Mouse (Mus musculus) limb, embryonic 14.5 days (tissue): ENCODE results near the gene Rap1gap. TPM values are rescaled to one million over a fixed set of nuclear protein-coding genes. Genes with fewer than 3 reads are reported as not detected.

ENCODE experiments used
- ATAC-seq: fragments of 200-750 bp; cut with Nextera tagmentation; 2 replicates; pipeline ENCODE4 v1.8.0; 2017; ENCODE audit warnings: low read depth, moderate number of reproducible peaks, moderate TSS enrichment; ENCODE audit not compliant: low FRiP score
- DNase-seq: peaks from one replicate; pipeline ENCODE4 v3.0.0-alpha.2; 2015; ENCODE audit warnings: low spot score
- H3K27ac ChIP-seq: fragments of 300-500 bp; sonication (generic); replicated peaks from 2 replicates; pipeline ENCODE4 v1.5.1; 2014; ENCODE audit warnings: low read depth, mild to moderate bottlenecking, low read length, moderate library complexity, mixed read lengths
- H3K27me3 ChIP-seq: fragments of 300-500 bp; sonication (generic); 2 replicates; pipeline ENCODE4 v1.6.1; 2014; ENCODE audit warnings: low read length, mixed read lengths; ENCODE audit not compliant: control insufficient read depth, insufficient read depth
- H3K36me3 ChIP-seq: fragments of 300-500 bp; sonication (generic); 2 replicates; pipeline ENCODE4 v1.6.1; 2014; ENCODE audit warnings: mild to moderate bottlenecking, low read length, moderate library complexity, mixed read lengths; ENCODE audit not compliant: control insufficient read depth, insufficient read depth
- H3K4me1 ChIP-seq: fragments of 300-500 bp; sonication (generic); 2 replicates; pipeline ENCODE4 v1.6.1; 2014; ENCODE audit warnings: antibody characterized with exemption, low read length, mixed read lengths; ENCODE audit not compliant: control insufficient read depth, insufficient read depth
- H3K4me2 ChIP-seq: fragments of 300-500 bp; sonication (generic); replicated peaks from 2 replicates; pipeline ENCODE4 v1.6.1; 2014; ENCODE audit warnings: low read depth, mild to moderate bottlenecking, low read length, moderate library complexity; ENCODE audit not compliant: severe bottlenecking
- H3K4me3 ChIP-seq: fragments of 300-500 bp; sonication (generic); replicated peaks from 2 replicates; pipeline ENCODE4 v1.5.1; 2014; ENCODE audit warnings: low read length
- H3K9ac ChIP-seq: fragments of 300-500 bp; sonication (generic); 2 replicates; pipeline ENCODE4 v1.6.1; 2014; ENCODE audit warnings: mild to moderate bottlenecking, low read depth, low read length, moderate library complexity; ENCODE audit not compliant: severe bottlenecking
- H3K9me3 ChIP-seq: fragments of 300-500 bp; sonication (generic); 2 replicates; pipeline ENCODE4 v1.6.1; 2016; ENCODE audit warnings: low read length; ENCODE audit not compliant: control insufficient read depth
- POLR2A ChIP-seq: fragments of 200-500 bp; IDR thresholded peaks from 2 replicates; pipeline ENCODE4 v1.8.0; 2012; ENCODE audit warnings: inconsistent platforms, mild to moderate bottlenecking, moderate library complexity, borderline replicate concordance; ENCODE audit not compliant: insufficient read depth, insufficient read length; ENCODE audit errors: extremely low read depth
- WGBS: fragments of 180-500 bp; shearing (Covaris S2); extraction: QIAGEN DNeasy Blood & Tissue Kit; methylation state at CpG from one replicate; pipeline ENCODE4 v1.1.7; 2014; 5-methylcytosine and 5-hydroxymethylcytosine counted together
- polyA plus RNA-seq, 2 experiments: library from polyadenylated mRNA; depleted of rRNA in 1 of 2; stranded (reverse) in 1 of 2; unstranded in 1 of 2; fragments of >200 nt; fragmentation: Nextera tagmentation in 1 of 2; extraction: Ambion mirVana in 1 of 2; gene quantifications; 2 replicates each; pipeline versions ENCODE4 v1.2.1 to v1.2.3; 2012 to 2014

Gene Rap1gap
- polyA plus RNA-seq, 2 experiments: 11.9 to 35.2 TPM

- DNase-seq (no peak), ATAC-seq (no peak)
- Histone ChIP-seq H3K4me1 (peaks cover 18% of the 10 kb centered on the region), H3K36me3 (no peaks in the 10 kb centered on the region), H3K4me2 (peak overlapping the region; percentile 20; the same call in 1 of the 2 replicates), H3K27me3 (peaks cover 13% of the 10 kb centered on the region), H3K9ac (no peak overlapping the region), H3K4me3 (no peak overlapping the region; the same call in 1 of the 2 replicates), H3K9me3 (no peaks in the 10 kb centered on the region), H3K27ac (no peak overlapping the region)
- 43% methylated on average over 25 of the region's 25 CpGs for WGBS
- TF ChIP-seq POLR2A: no peak
Observed at GRCm38 (mm10) chr4:137723527-137723926, 59.0 kb downstream of the Rap1gap start.

DNA sequence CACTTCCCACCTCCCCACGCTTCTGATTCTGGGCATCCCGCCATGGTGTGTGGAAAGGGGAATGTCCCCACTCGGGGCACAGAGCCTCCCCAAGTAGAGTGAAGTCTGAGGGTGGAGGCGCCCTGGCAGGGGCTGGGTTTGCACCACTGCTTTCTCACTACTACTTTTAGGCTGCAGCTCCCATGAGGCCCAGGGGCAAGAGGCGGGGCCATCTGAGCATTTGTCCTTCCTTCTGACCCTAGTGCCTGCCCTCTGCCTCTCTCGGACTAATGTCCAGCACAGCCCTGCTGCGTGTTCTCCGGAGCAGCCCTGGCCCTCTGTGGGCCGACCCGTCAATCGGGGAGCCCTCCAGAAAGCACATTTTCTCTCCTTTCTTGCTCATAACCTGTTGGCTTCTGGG is 59.7 kb downstream of the Rap1gap start:
- no peaks in the 10 kb centered on the region for H3K36me3 ChIP-seq
- no peak for TF ChIP-seq POLR2A
- H3K27me3 ChIP-seq: peaks cover 20% of the 10 kb centered on the region
- DNase-seq (no peak), ATAC-seq (no peak)
- no peak overlapping the region for H3K9ac ChIP-seq
- no peak overlapping the region for H3K4me3 ChIP-seq
- H3K4me1 ChIP-seq: peaks cover 11% of the 10 kb centered on the region
- no peak overlapping the region for H3K4me2 ChIP-seq
- WGBS: 51% methylated on average over 11 of the region's 11 CpGs
- H3K27ac ChIP-seq: no peak overlapping the region
- H3K9me3 ChIP-seq: no peaks in the 10 kb centered on the region

GRCm38 (mm10) chr4:137724766-137725165 is 60.2 kb downstream of the Rap1gap start:
- DNase-seq: no peak
- H3K9ac ChIP-seq: no peak overlapping the region
- H3K27me3 ChIP-seq: peaks cover 25% of the 10 kb centered on the region
- H3K4me2 ChIP-seq: no peak overlapping the region
- H3K4me1 ChIP-seq: 0 out of 2 replicates have a peak, but pooled peaks cover 6% of the 10 kb centered on the region
- ATAC-seq: no peak
- no peak overlapping the region for H3K27ac ChIP-seq
- no peaks in the 10 kb centered on the region for H3K36me3 ChIP-seq
- 50% methylated on average over 8 of the region's 8 CpGs for WGBS
- no peaks in the 10 kb centered on the region for H3K9me3 ChIP-seq
- TF ChIP-seq POLR2A: no peak
- no peak overlapping the region for H3K4me3 ChIP-seq

DNA sequence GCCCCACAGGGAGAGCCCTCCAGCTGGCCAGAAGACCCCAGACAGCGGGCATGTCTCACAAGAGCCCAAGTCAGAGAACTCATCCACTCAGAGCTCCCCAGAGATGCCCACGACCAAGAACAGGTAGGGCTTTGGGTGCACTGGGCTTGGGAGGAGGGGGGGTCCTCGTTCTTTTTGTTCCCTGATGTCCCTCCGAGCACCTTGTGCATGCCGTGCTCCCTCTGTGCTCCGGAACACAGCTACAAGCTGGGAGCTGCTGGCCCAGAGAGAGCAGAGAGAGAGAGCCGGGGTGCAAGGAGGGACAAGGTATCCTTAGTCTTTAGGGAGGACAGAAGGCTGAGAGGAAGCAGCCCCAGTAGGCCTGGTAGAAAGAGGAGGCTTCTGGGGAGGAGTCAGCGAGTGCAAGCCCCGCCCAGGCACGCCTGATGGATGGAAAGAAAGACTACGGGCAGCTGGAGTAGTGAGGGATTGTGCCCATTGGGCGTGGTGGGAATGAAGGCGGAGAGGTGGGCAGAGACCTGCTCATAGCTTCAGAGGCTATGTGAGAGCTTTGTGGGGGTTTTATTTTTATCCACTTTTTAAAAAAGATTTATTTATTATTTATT is 61.1 kb downstream of the Rap1gap start:
- ATAC-seq (no peak), DNase-seq (no peak)
- no peak overlapping the region for H3K4me3 ChIP-seq
- H3K9me3 ChIP-seq: no peaks in the 10 kb centered on the region
- H3K27me3 ChIP-seq: peaks cover 25% of the 10 kb centered on the region
- H3K27ac ChIP-seq: no peak overlapping the region
- H3K36me3 ChIP-seq: no peaks in the 10 kb centered on the region
- H3K4me2 ChIP-seq: no peak overlapping the region
- no peak overlapping the region for H3K9ac ChIP-seq
- 77% methylated on average over 13 of the region's 13 CpGs for WGBS
- 0 out of 2 replicates have a peak, but pooled peaks cover 6% of the 10 kb centered on the region for H3K4me1 ChIP-seq
- TF ChIP-seq POLR2A: no peak

- peaks cover 25% of the 10 kb centered on the region for H3K27me3 ChIP-seq
- no peaks in the 10 kb centered on the region for H3K9me3 ChIP-seq
- H3K4me1 ChIP-seq: 0 out of 2 replicates have a peak, but pooled peaks cover 6% of the 10 kb centered on the region
- H3K4me3 ChIP-seq: no peak overlapping the region
- no peaks in the 10 kb centered on the region for H3K36me3 ChIP-seq
- no peak for DNase-seq
- H3K4me2 ChIP-seq: no peak overlapping the region
- TF ChIP-seq POLR2A: no peak
- H3K27ac ChIP-seq: no peak overlapping the region
- no peak for ATAC-seq
- no peak overlapping the region for H3K9ac ChIP-seq
- 79% methylated on average over 16 of the region's 18 CpGs for WGBS
Observed at GRCm38 (mm10) chr4:137726739-137727505, 62.4 kb downstream of the Rap1gap start.
